Mouse (Mus musculus) heart, adult 2 months (tissue): ENCODE results near the gene Inpp5d. TPM values are rescaled to one million over a fixed set of nuclear protein-coding genes. Genes with fewer than 3 reads are reported as not detected.
A peak's percentile ranks its signal among the peaks of the same experiment; 100 is the strongest.

Experiments used
- DNase-seq, 2 experiments: peaks; one replicate each; pipeline ENCODE4 v3.0.0; 2021
- H3K27ac ChIP-seq: fragments of 200-600 bp; 2 replicates; pipeline ENCODE4 v1.8.1; 2022
- H3K27me3 ChIP-seq: fragments of 200-500 bp; 2 replicates; pipeline ENCODE4 v1.6.1; 2012; ENCODE audit warnings: mild to moderate bottlenecking, low read length, inconsistent platforms, mixed read lengths; ENCODE audit not compliant: control insufficient read depth, insufficient read depth
- H3K36me3 ChIP-seq: fragments of 200-500 bp; 2 replicates; pipeline ENCODE4 v1.6.1; 2012; ENCODE audit warnings: low read length, inconsistent platforms; ENCODE audit not compliant: control insufficient read depth, insufficient read depth
- H3K4me1 ChIP-seq: fragments of 200-500 bp; 2 replicates; pipeline ENCODE4 v1.6.1; 2011; ENCODE audit warnings: low read length; ENCODE audit not compliant: control insufficient read depth, insufficient read depth
- H3K4me3 ChIP-seq: fragments of 200-600 bp; 2 replicates; pipeline ENCODE4 v1.8.1; 2022
- H3K79me2 ChIP-seq: fragments of 200-500 bp; replicated peaks from 2 replicates; pipeline ENCODE4 v1.6.1; 2012; ENCODE audit warnings: mild to moderate bottlenecking, inconsistent platforms, low read length, moderate library complexity, mixed read lengths; ENCODE audit not compliant: control insufficient read depth, insufficient read depth
- H3K9ac ChIP-seq: fragments of 200-500 bp; 2 replicates; pipeline ENCODE4 v1.6.1; 2012; ENCODE audit warnings: low read depth, mild to moderate bottlenecking, control low read depth, inconsistent platforms, low read length, mixed read lengths
- CTCF ChIP-seq: fragments of 200-600 bp; IDR thresholded peaks from 2 replicates; pipeline ENCODE4 v1.8.1; 2022; ENCODE audit warnings: antibody characterized with exemption, mild to moderate bottlenecking, moderate library complexity
- EP300 ChIP-seq: fragments of 200-500 bp; IDR thresholded peaks from 2 replicates; pipeline ENCODE4 v1.6.1; 2011; ENCODE audit warnings: low read depth, low read length, control low read depth; ENCODE audit not compliant: insufficient read depth
- POLR2A ChIP-seq: fragments of 200-500 bp; IDR thresholded peaks from 2 replicates; pipeline ENCODE4 v1.6.1; 2011; ENCODE audit warnings: mild to moderate bottlenecking, low read depth, low read length, control low read depth; ENCODE audit not compliant: insufficient read depth
- WGBS: fragments of 180-500 bp; shearing (Covaris S2); methylation state at CpG from one replicate; pipeline ENCODE4 v1.1.7; 2018; 5-methylcytosine and 5-hydroxymethylcytosine counted together
- intact Hi-C: fragments of 180-260 bp; cut with DNase I; formaldehyde crosslinking; loops from one replicate; pipeline ENCODE4 v1.15.1; 2025
- polyA plus RNA-seq: library from polyadenylated mRNA; depleted of rRNA; stranded (reverse); fragments of >200 nt; gene quantifications from 2 replicates; pipeline ENCODE4 v1.2.3, GENCODE M21; 2012
- total RNA-seq, 2 experiments: library from RNA; stranded (reverse); gene quantifications; 2 replicates each; pipeline ENCODE4 v1.2.3; 2021

The Inpp5d gene
- total and polyA plus RNA-seq, 3 experiments, result 13.2 to 13.8 (median 13.5) TPM

- Histone ChIP-seq H3K27me3 (no peaks in the 10 kb centered on the region), H3K4me3 (no peak overlapping the region), H3K36me3 (no peaks in the 10 kb centered on the region), H3K27ac (no peak overlapping the region), H3K79me2 (no peaks in the 10 kb centered on the region), H3K4me1 (no peaks in the 10 kb centered on the region), H3K9ac (no peak overlapping the region)
- DNase-seq, result no peak
- intact Hi-C loops, result no loop called here
- WGBS, result 63% methylated on average over 1 of the region's 1 CpGs
- TF ChIP-seq EP300, result no peak
- TF ChIP-seq CTCF, result no peak
- no peak for TF ChIP-seq POLR2A
Measured at GRCm38 (mm10) chr1:87687009-87687408, 66.9 kb downstream of the Inpp5d start.

GRCm38 (mm10) chr1:87689661-87690341 lies 69.7 kb downstream of the Inpp5d start:
- Histone ChIP-seq H3K36me3 (no peaks in the 10 kb centered on the region), H3K27me3 (no peaks in the 10 kb centered on the region), H3K4me3 (no peak overlapping the region), H3K9ac (no peak overlapping the region), H3K27ac (no peak overlapping the region), H3K4me1 (no peaks in the 10 kb centered on the region), H3K79me2 (no peaks in the 10 kb centered on the region)
- TF ChIP-seq CTCF (no peak), EP300 (no peak), POLR2A (no peak)
- DNase-seq, result no peak
- intact Hi-C loops, result no loop called here
- 85% methylated on average over 1 of the region's 1 CpGs for WGBS

- DNase-seq, result peak; percentile 9 to 45
- H3K27me3 ChIP-seq, result no peaks in the 10 kb centered on the region
- peaks cover 2% of the 10 kb centered on the region; the same call in 1 of the 2 replicates for H3K4me1 ChIP-seq
- no peaks in the 10 kb centered on the region for H3K36me3 ChIP-seq
- TF ChIP-seq EP300 (no peak), POLR2A (no peak), CTCF (peak; percentile 63)
- 81% methylated on average over 5 of the region's 5 CpGs for WGBS
- intact Hi-C loops, result loop anchor here (5.0 kb wide), 1 partner anchor 61 kb away; the partner anchor contains the start of gene Atg16l1
- no peak overlapping the region for H3K4me3 ChIP-seq
- H3K9ac ChIP-seq, result no peak overlapping the region
- H3K79me2 ChIP-seq, result no peaks in the 10 kb centered on the region
- H3K27ac ChIP-seq, result no peak overlapping the region
Measured at GRCm38 (mm10) chr1:87696358-87696757, 76.2 kb downstream of the Inpp5d start.

GRCm38 (mm10) chr1:87698010-87698409 lies 77.9 kb downstream of the Inpp5d start:
- Histone ChIP-seq H3K36me3 (no peaks in the 10 kb centered on the region), H3K27ac (no peak overlapping the region), H3K27me3 (no peaks in the 10 kb centered on the region), H3K4me3 (no peak overlapping the region), H3K79me2 (no peaks in the 10 kb centered on the region), H3K4me1 (peaks cover 2% of the 10 kb centered on the region; the same call in 1 of the 2 replicates), H3K9ac (no peak overlapping the region)
- peak in 1 of 2 experiments; percentile 15 for DNase-seq
- TF ChIP-seq EP300 (no peak), POLR2A (no peak), CTCF (no peak)
- intact Hi-C loops, result loop anchor here (5.0 kb wide), 1 partner anchor 59 kb away; the partner anchor contains the start of gene Atg16l1
- 40% methylated on average over 6 of the region's 6 CpGs for WGBS

- Histone ChIP-seq H3K79me2 (no peaks in the 10 kb centered on the region), H3K4me3 (no peak overlapping the region), H3K9ac (no peak overlapping the region), H3K27me3 (no peaks in the 10 kb centered on the region), H3K27ac (no peak overlapping the region), H3K36me3 (no peaks in the 10 kb centered on the region), H3K4me1 (peaks cover 2% of the 10 kb centered on the region; the same call in 1 of the 2 replicates)
- DNase-seq, result no peak
- TF ChIP-seq POLR2A (no peak), EP300 (no peak), CTCF (no peak)
- intact Hi-C loops, result loop anchor here (5.0 kb wide), 1 partner anchor 57 kb away; the partner anchor contains the start of gene Atg16l1
- WGBS, result 72% methylated on average over 5 of the region's 5 CpGs
Measured at GRCm38 (mm10) chr1:87699890-87700448, 79.9 kb downstream of the Inpp5d start.

GRCm38 (mm10) chr1:87704230-87704629 lies 84.1 kb downstream of the Inpp5d start:
- Histone ChIP-seq H3K27ac (no peak overlapping the region), H3K79me2 (no peaks in the 10 kb centered on the region), H3K9ac (no peak overlapping the region), H3K4me1 (no peaks in the 10 kb centered on the region), H3K27me3 (no peaks in the 10 kb centered on the region), H3K4me3 (no peak overlapping the region), H3K36me3 (no peaks in the 10 kb centered on the region)
- TF ChIP-seq CTCF (no peak), EP300 (no peak), POLR2A (no peak)
- intact Hi-C loops, result no loop called here
- DNase-seq, result no peak
- WGBS, result 65% methylated on average over 2 of the region's 2 CpGs
